Mouse (Mus musculus) CD8-positive naive resting alpha-beta T cell, adult 2 months (primary cell): Measurements from ENCODE around the gene Tnfsf14.

Source experiments
- DNase-seq, 2 experiments: peaks; one replicate each; pipeline ENCODE4 v3.0.0; 2022; ENCODE audit warnings: low read depth in 2 of 2, low spot score in 2 of 2

The Tnfsf14 gene

DNA sequence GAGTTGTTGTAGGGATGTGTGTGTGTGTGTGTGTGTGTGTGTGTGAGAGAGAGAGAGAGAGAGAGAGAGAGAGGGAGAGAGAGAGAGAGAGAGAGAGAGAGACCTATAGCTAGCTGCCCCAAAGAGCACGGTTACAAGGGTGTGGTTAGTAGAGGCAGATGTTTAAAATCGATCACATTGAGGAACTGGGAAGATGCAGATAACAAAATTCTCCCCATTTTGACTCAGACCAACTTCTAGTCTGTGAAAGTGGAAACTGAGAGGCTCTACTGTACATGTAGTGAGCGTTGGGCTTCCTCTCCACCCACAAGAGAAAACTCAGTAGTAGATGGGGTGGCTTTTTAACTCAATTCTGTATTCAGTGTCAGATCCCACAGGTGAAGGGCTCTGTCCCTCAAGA, 54.3 kb downstream of the Tnfsf14 start:
- no peak for DNase-seq
